Mouse (Mus musculus) heart, adult 2 months (tissue): ENCODE measurements around the gene Rpl13a.

ENCODE experiments used
- CTCF ChIP-seq: fragments of 200-600 bp; IDR thresholded peaks from 2 replicates; pipeline ENCODE4 v1.8.1; 2022; ENCODE audit warnings: antibody characterized with exemption, mild to moderate bottlenecking, moderate library complexity
- EP300 ChIP-seq: fragments of 200-500 bp; IDR thresholded peaks from 2 replicates; pipeline ENCODE4 v1.6.1; 2011; ENCODE audit warnings: low read depth, low read length, control low read depth; ENCODE audit not compliant: insufficient read depth
- POLR2A ChIP-seq: fragments of 200-500 bp; IDR thresholded peaks from 2 replicates; pipeline ENCODE4 v1.6.1; 2011; ENCODE audit warnings: mild to moderate bottlenecking, low read depth, low read length, control low read depth; ENCODE audit not compliant: insufficient read depth

- TF ChIP-seq POLR2A (no peak), CTCF (peak; percentile 52), EP300 (no peak)
These were observed 5.0 kb upstream of the Rpl13a start for GRCm38 (mm10) chr7:45133446-45134159.
